Mouse (Mus musculus) spleen, adult 2 months (tissue): ENCODE results near the gene Klhl25. TPM values are rescaled to one million over a fixed set of nuclear protein-coding genes. Genes with fewer than 3 reads are reported as not detected.

Source experiments
- DNase-seq, 2 experiments: peaks; one replicate each; pipeline versions ENCODE4 v3.0.0 to v3.0.0-alpha.2; 2012 to 2021; ENCODE audit warnings: low spot score in 2 of 2, low read depth in 1 of 2
- H3K27ac ChIP-seq: fragments of 200-500 bp; 2 replicates; pipeline ENCODE4 v1.5.1; 2012; ENCODE audit warnings: low read length, inconsistent platforms; ENCODE audit not compliant: insufficient read depth
- H3K27me3 ChIP-seq: fragments of 200-500 bp; 2 replicates; pipeline ENCODE4 v1.6.1; 2012; ENCODE audit warnings: mild to moderate bottlenecking, moderate library complexity, low read length, inconsistent platforms; ENCODE audit not compliant: control insufficient read depth, insufficient read depth
- H3K36me3 ChIP-seq: fragments of 200-500 bp; 2 replicates; pipeline ENCODE4 v1.6.1; 2012; ENCODE audit warnings: mild to moderate bottlenecking, low read length, inconsistent platforms; ENCODE audit not compliant: control insufficient read depth, insufficient read depth
- H3K4me1 ChIP-seq: fragments of 200-500 bp; 2 replicates; pipeline ENCODE4 v1.6.1; 2011; ENCODE audit warnings: inconsistent platforms; ENCODE audit not compliant: control insufficient read depth, insufficient read depth, insufficient read length
- H3K4me3 ChIP-seq: fragments of 200-500 bp; 2 replicates; pipeline ENCODE4 v1.5.1; 2011; ENCODE audit warnings: mild to moderate bottlenecking, inconsistent platforms; ENCODE audit not compliant: insufficient read depth, insufficient read length; ENCODE audit errors: extremely low read depth
- CTCF ChIP-seq: fragments of 200-500 bp; IDR thresholded peaks from 2 replicates; pipeline ENCODE4 v1.5.1; 2011; ENCODE audit warnings: mild to moderate bottlenecking, inconsistent platforms; ENCODE audit not compliant: insufficient read depth, insufficient read length, insufficient replicate concordance; ENCODE audit errors: extremely low read depth
- POLR2A ChIP-seq: fragments of 200-500 bp; IDR thresholded peaks from 2 replicates; pipeline ENCODE4 v1.6.1; 2011; ENCODE audit warnings: low read depth, low read length, inconsistent platforms
- WGBS: fragments of 180-500 bp; shearing (Covaris S2); methylation state at CpG from one replicate; pipeline ENCODE4 v1.1.7; 2018; 5-methylcytosine and 5-hydroxymethylcytosine counted together
- polyA plus RNA-seq: library from polyadenylated mRNA; depleted of rRNA; stranded (reverse); fragments of >200 nt; gene quantifications from 2 replicates; pipeline ENCODE4 v1.2.3, GENCODE M21; 2012

Gene Klhl25
- polyA plus RNA-seq, 1 experiment, result 22.2 TPM

- H3K36me3 ChIP-seq, result no peaks in the 10 kb centered on the region
- H3K27me3 ChIP-seq, result no peaks in the 10 kb centered on the region
- TF ChIP-seq CTCF (peak; percentile 39; the same call in 1 of the 2 replicates), POLR2A (no peak)
- H3K27ac ChIP-seq, result no peak overlapping the region
- H3K4me3 ChIP-seq, result no peak overlapping the region
- 83% methylated on average over 17 of the region's 17 CpGs for WGBS
- H3K4me1 ChIP-seq, result no peaks in the 10 kb centered on the region
- DNase-seq, result no peak
These were observed 40.4 kb upstream of the Klhl25 start for GRCm38 (mm10) chr7:75807460-75808304.

GRCm38 (mm10) chr7:75820687-75821086 lies 27.4 kb upstream of the Klhl25 start:
- Histone ChIP-seq H3K4me3 (no peak overlapping the region), H3K4me1 (peaks cover 3% of the 10 kb centered on the region; the same call in 1 of the 2 replicates), H3K27me3 (no peaks in the 10 kb centered on the region), H3K27ac (no peak overlapping the region), H3K36me3 (no peaks in the 10 kb centered on the region)
- no peak for DNase-seq
- TF ChIP-seq CTCF, result no peak
- TF ChIP-seq POLR2A, result no peak
- 78% methylated on average over 7 of the region's 7 CpGs for WGBS

- Histone ChIP-seq H3K27me3 (no peaks in the 10 kb centered on the region), H3K36me3 (no peaks in the 10 kb centered on the region), H3K4me3 (no peak overlapping the region), H3K27ac (no peak overlapping the region), H3K4me1 (peaks cover 3% of the 10 kb centered on the region; the same call in 1 of the 2 replicates)
- DNase-seq, result no peak
- TF ChIP-seq CTCF (no peak), POLR2A (no peak)
- 77% methylated on average over 8 of the region's 8 CpGs for WGBS
These were observed 25.9 kb upstream of the Klhl25 start for GRCm38 (mm10) chr7:75822087-75822668.

GRCm38 (mm10) chr7:75823071-75823470 lies 25.0 kb upstream of the Klhl25 start:
- no peak overlapping the region for H3K4me3 ChIP-seq
- no peaks in the 10 kb centered on the region for H3K36me3 ChIP-seq
- no peaks in the 10 kb centered on the region for H3K27me3 ChIP-seq
- H3K4me1 ChIP-seq, result peaks cover 3% of the 10 kb centered on the region; the same call in 1 of the 2 replicates
- DNase-seq, result no peak
- no peak for TF ChIP-seq CTCF
- TF ChIP-seq POLR2A, result no peak
- no peak overlapping the region for H3K27ac ChIP-seq
- WGBS, result 73% methylated on average over 2 of the region's 2 CpGs

- H3K27ac ChIP-seq, result no peak overlapping the region
- no peaks in the 10 kb centered on the region for H3K36me3 ChIP-seq
- no peak for DNase-seq
- H3K27me3 ChIP-seq, result no peaks in the 10 kb centered on the region
- WGBS, result 78% methylated on average over 3 of the region's 4 CpGs
- TF ChIP-seq CTCF, result no peak
- TF ChIP-seq POLR2A, result no peak
- H3K4me1 ChIP-seq, result peaks cover 3% of the 10 kb centered on the region; the same call in 1 of the 2 replicates
- no peak overlapping the region for H3K4me3 ChIP-seq
These were observed 21.6 kb upstream of the Klhl25 start for GRCm38 (mm10) chr7:75826360-75827103.

GRCm38 (mm10) chr7:75827357-75827756 lies 20.8 kb upstream of the Klhl25 start:
- no peaks in the 10 kb centered on the region; the same call in 1 of the 2 replicates for H3K4me1 ChIP-seq
- DNase-seq, result no peak
- H3K27ac ChIP-seq, result no peak overlapping the region

GRCm38 (mm10) chr7:75827850-75828249 lies 20.3 kb upstream of the Klhl25 start:
- H3K36me3 ChIP-seq, result no peaks in the 10 kb centered on the region
- no peaks in the 10 kb centered on the region for H3K27me3 ChIP-seq
- TF ChIP-seq POLR2A (no peak), CTCF (peak; percentile 79; the same call in 1 of the 2 replicates)
- H3K27ac ChIP-seq, result no peak overlapping the region
- H3K4me1 ChIP-seq, result no peaks in the 10 kb centered on the region; the same call in 1 of the 2 replicates
- DNase-seq, result peak; percentile 43 to 62
- H3K4me3 ChIP-seq, result no peak overlapping the region
- 31% methylated on average over 10 of the region's 10 CpGs for WGBS

More at GRCm38 (mm10) chr7:75827357-75827756, 20.8 kb upstream of the Klhl25 start:
- Histone ChIP-seq H3K36me3 (no peaks in the 10 kb centered on the region), H3K4me3 (no peak overlapping the region), H3K27me3 (no peaks in the 10 kb centered on the region)
- no peak for TF ChIP-seq CTCF
- TF ChIP-seq POLR2A, result no peak
- WGBS, result 88% methylated on average over 1 of the region's 1 CpGs
